Mouse (Mus musculus) lung, embryonic 14.5 days (tissue): ENCODE results near the gene Kcnj14. TPM values are rescaled to one million over a fixed set of nuclear protein-coding genes. Genes with fewer than 3 reads are reported as not detected.
A peak's percentile ranks its signal among the peaks of the same experiment; 100 is the strongest.

Experiments used
- ATAC-seq: fragments of 200-750 bp; cut with Nextera tagmentation; 2 replicates; pipeline ENCODE4 v1.8.0; 2017; ENCODE audit warnings: mild to moderate bottlenecking, moderate TSS enrichment, moderate library complexity; ENCODE audit not compliant: insufficient read depth
- DNase-seq: peaks from one replicate; pipeline ENCODE4 v3.0.0-alpha.2; 2015
- H3K27ac ChIP-seq: fragments of 300-500 bp; sonication (generic); 2 replicates; pipeline ENCODE4 v1.5.1; 2014; ENCODE audit warnings: low read depth, mild to moderate bottlenecking, moderate library complexity
- H3K27me3 ChIP-seq: fragments of 300-500 bp; sonication (generic); 2 replicates; pipeline ENCODE4 v1.6.1; 2014; ENCODE audit warnings: low read length, control low read depth; ENCODE audit not compliant: insufficient read depth
- H3K36me3 ChIP-seq: fragments of 300-500 bp; sonication (generic); 2 replicates; pipeline ENCODE4 v1.6.1; 2014; ENCODE audit warnings: control low read depth; ENCODE audit not compliant: insufficient read depth
- H3K4me1 ChIP-seq: fragments of 300-500 bp; sonication (generic); 2 replicates; pipeline ENCODE4 v1.6.1; 2014; ENCODE audit warnings: antibody characterized with exemption, control low read depth; ENCODE audit not compliant: insufficient read depth
- H3K4me2 ChIP-seq: fragments of 300-500 bp; sonication (generic); 2 replicates; pipeline ENCODE4 v1.6.1; 2014; ENCODE audit warnings: mild to moderate bottlenecking
- H3K4me3 ChIP-seq: fragments of 300-500 bp; sonication (generic); 2 replicates; pipeline ENCODE4 v1.5.1; 2014; ENCODE audit warnings: low read depth, low read length
- H3K9ac ChIP-seq: fragments of 300-500 bp; sonication (generic); 2 replicates; pipeline ENCODE4 v1.6.1; 2014
- H3K9me3 ChIP-seq: fragments of 300-500 bp; sonication (generic); 2 replicates; pipeline ENCODE4 v1.6.1; 2016; ENCODE audit warnings: low read depth, low read length, control low read depth
- CTCF ChIP-seq: IDR thresholded peaks from 2 replicates; pipeline ENCODE4 v1.5.1; 2016; ENCODE audit warnings: antibody characterized with exemption, low read depth
- WGBS: fragments of 180-500 bp; shearing (Covaris S2); extraction: QIAGEN DNeasy Blood & Tissue Kit; methylation state at CpG from one replicate; pipeline ENCODE4 v1.1.7; 2014; 5-methylcytosine and 5-hydroxymethylcytosine counted together
- polyA plus RNA-seq: library from polyadenylated mRNA; unstranded; fragments of >200 nt; fragmentation: Nextera tagmentation; extraction: Ambion mirVana; gene quantifications from 2 replicates; pipeline ENCODE4 v1.2.1, GENCODE M21; 2014

Gene Kcnj14
- polyA plus RNA-seq, 1 experiment from 2014 or later, result 0.67 TPM

GRCm38 (mm10) chr7:45786661-45787413 lies 37.7 kb downstream of the Kcnj14 start:
- no peak overlapping the region; the same call in 1 of the 2 replicates for H3K9ac ChIP-seq
- 12% methylated on average over 17 of the region's 17 CpGs for WGBS
- TF ChIP-seq CTCF, result no peak
- peaks cover 15% of the 10 kb centered on the region; the same call in 1 of the 2 replicates for H3K36me3 ChIP-seq
- H3K27ac ChIP-seq, result no peak overlapping the region
- ATAC-seq (peak; percentile 45), DNase-seq (peak; percentile 69)
- peak overlapping the region; percentile 92 for H3K4me2 ChIP-seq
- peaks cover 11% of the 10 kb centered on the region; the same call in 1 of the 2 replicates for H3K4me1 ChIP-seq
- H3K9me3 ChIP-seq, result no peaks in the 10 kb centered on the region
- peak overlapping the region; percentile 58 for H3K4me3 ChIP-seq
- H3K27me3 ChIP-seq, result 0 out of 2 replicates have a peak, but pooled peaks cover 7% of the 10 kb centered on the region

GRCm38 (mm10) chr7:45786136-45786578 lies 38.4 kb downstream of the Kcnj14 start:
- Histone ChIP-seq H3K27me3 (0 out of 2 replicates have a peak, but pooled peaks cover 7% of the 10 kb centered on the region), H3K4me3 (peak overlapping the region; percentile 58), H3K9me3 (no peaks in the 10 kb centered on the region), H3K4me1 (peaks cover 11% of the 10 kb centered on the region; the same call in 1 of the 2 replicates), H3K36me3 (peaks cover 13% of the 10 kb centered on the region; the same call in 1 of the 2 replicates), H3K27ac (no peak overlapping the region), H3K4me2 (peak overlapping the region; percentile 92), H3K9ac (peak overlapping the region; percentile 54; the same call in 1 of the 2 replicates)
- WGBS, result under 1% methylated on average over 14 of the region's 14 CpGs
- peak; percentile 80 for DNase-seq
- peak; percentile 50; the same call in 1 of the 2 replicates for ATAC-seq
- no peak for TF ChIP-seq CTCF

GRCm38 (mm10) chr7:45785388-45786135 lies 39.0 kb downstream of the Kcnj14 start:
- H3K4me3 ChIP-seq, result peak overlapping the region; percentile 58
- WGBS, result under 1% methylated on average over 41 of the region's 42 CpGs
- peaks cover 12% of the 10 kb centered on the region; the same call in 1 of the 2 replicates for H3K36me3 ChIP-seq
- ATAC-seq, result peak; percentile 25
- 0 out of 2 replicates have a peak, but pooled peaks cover 7% of the 10 kb centered on the region for H3K27me3 ChIP-seq
- DNase-seq, result no peak
- peak; percentile 5; the same call in 1 of the 2 replicates for TF ChIP-seq CTCF
- no peak overlapping the region for H3K27ac ChIP-seq
- H3K4me2 ChIP-seq, result peak overlapping the region; percentile 92
- H3K4me1 ChIP-seq, result peaks cover 11% of the 10 kb centered on the region; the same call in 1 of the 2 replicates
- peak overlapping the region; percentile 54 for H3K9ac ChIP-seq
- no peaks in the 10 kb centered on the region for H3K9me3 ChIP-seq

GRCm38 (mm10) chr7:45784524-45785372 lies 39.8 kb downstream of the Kcnj14 start, which contains the start of gene Sult2b1:
TSS of gene Sult2b1 (minus strand) at chr7:45784669.
- 0 out of 2 replicates have a peak within 1 kb of the TSS, but pooled peaks have one; percentile 1 for H3K27ac ChIP-seq
- peak within 1 kb of the TSS; percentile 54 for H3K9ac ChIP-seq
- peak; percentile 13 for ATAC-seq

GRCm38 (mm10) chr7:45783511-45784091 lies 41.0 kb downstream of the Kcnj14 start, which contains the start of gene Lmtk3:
TSS of gene Lmtk3 (plus strand) at chr7:45783738.
- Histone ChIP-seq H3K4me1 (peaks cover 16% of the 10 kb centered on the region; the same call in 1 of the 2 replicates), H3K27ac (0 out of 2 replicates have a peak within 1 kb of the TSS, but pooled peaks have one; percentile 1), H3K4me2 (peak within 1 kb of the TSS; percentile 92), H3K27me3 (peaks cover 11% of the 10 kb centered on the region; the same call in 1 of the 2 replicates), H3K9me3 (no peaks in the 10 kb centered on the region), H3K4me3 (peak within 1 kb of the TSS; percentile 58), H3K36me3 (0 out of 2 replicates have a peak, but pooled peaks cover 3% of the 10 kb centered on the region), H3K9ac (peak within 1 kb of the TSS; percentile 54)
- WGBS, result 1% methylated on average over 38 of the region's 38 CpGs
- TF ChIP-seq CTCF, result peak; percentile 44
- DNase-seq (peak; percentile 80), ATAC-seq (peak; percentile 38)

More at GRCm38 (mm10) chr7:45784524-45785372, 39.8 kb downstream of the Kcnj14 start, which contains the start of gene Sult2b1:
- Histone ChIP-seq H3K36me3 (peaks cover 10% of the 10 kb centered on the region; the same call in 1 of the 2 replicates), H3K4me3 (peak within 1 kb of the TSS; percentile 58), H3K4me2 (peak within 1 kb of the TSS; percentile 92), H3K27me3 (0 out of 2 replicates have a peak, but pooled peaks cover 7% of the 10 kb centered on the region), H3K9me3 (no peaks in the 10 kb centered on the region), H3K4me1 (peaks cover 11% of the 10 kb centered on the region; the same call in 1 of the 2 replicates)
- TF ChIP-seq CTCF, result no peak
- WGBS, result 18% methylated on average over 20 of the region's 20 CpGs
- DNase-seq, result peak; percentile 89
